Mouse (Mus musculus): ENCODE data around the gene Clnk. TPM values are rescaled to one million over a fixed set of nuclear protein-coding genes. Genes with fewer than 3 reads are reported as not detected.
"Not testable (repeated sequence)": the region's sequence is repeated elsewhere in the genome, so short reads cannot be mapped to it uniquely, and the experiment has no call there.

The Clnk gene
- polyA plus RNA-seq (2015; fragmentation: Nextera tagmentation; extraction: Ambion mirVana): 0.17 and 0.86 TPM in 2 replicates

- Histone ChIP-seq H3K4me2 (no peak within 1 kb of the TSS), H3K36me3 (no peaks in the 10 kb centered on the region), H3K27ac (replicated peaks) (no peak within 1 kb of the TSS), H3K4me3 (replicated peaks) (no peak within 1 kb of the TSS), H3K27me3 (replicated peaks) (no peaks in the 10 kb centered on the region), H3K4me1 (0 out of 2 replicates have a peak, but pooled peaks cover 5% of the 10 kb centered on the region), H3K9me3 (replicated peaks) (no peaks in the 10 kb centered on the region), H3K9ac (replicated peaks) (no peak within 1 kb of the TSS)
- no peak for ATAC-seq (ENCODE audit: low FRiP score)
- 90% methylated on average over 11 of the region's 11 CpGs for WGBS
Measured at GRCm38 (mm10) chr5:38876622-38877021, at the start of gene Clnk. TSS of gene Clnk (minus strand) at chr5:38876812.

GRCm38 (mm10) chr5:38905271-38905670, 28.7 kb upstream of the Clnk start:
- Histone ChIP-seq H3K27me3 (replicated peaks) (no peaks in the 10 kb centered on the region), H3K4me3 (replicated peaks) (no peak overlapping the region), H3K9me3 (replicated peaks) (no peaks in the 10 kb centered on the region), H3K36me3 (no peaks in the 10 kb centered on the region), H3K4me2 (no peak overlapping the region), H3K4me1 (no peaks in the 10 kb centered on the region), H3K27ac (replicated peaks) (no peak overlapping the region), H3K9ac (replicated peaks) (no peak overlapping the region)
- ATAC-seq (ENCODE audit: low FRiP score): no peak
- 48% methylated on average over 3 of the region's 3 CpGs for WGBS

GRCm38 (mm10) chr5:38904528-38905044, 28.0 kb upstream of the Clnk start:
- H3K4me3 ChIP-seq (replicated peaks): no peak overlapping the region
- no peak overlapping the region for H3K27ac ChIP-seq (replicated peaks)
- no peak overlapping the region for H3K4me2 ChIP-seq
- ATAC-seq (ENCODE audit: low FRiP score): no peak
- H3K27me3 ChIP-seq (replicated peaks): no peaks in the 10 kb centered on the region
- 95% methylated on average over 3 of the region's 3 CpGs for WGBS
- no peaks in the 10 kb centered on the region for H3K36me3 ChIP-seq
- no peaks in the 10 kb centered on the region for H3K4me1 ChIP-seq
- no peaks in the 10 kb centered on the region for H3K9me3 ChIP-seq (replicated peaks)
- no peak overlapping the region for H3K9ac ChIP-seq (replicated peaks)

- no peak overlapping the region for H3K27ac ChIP-seq (replicated peaks)
- no peaks in the 10 kb centered on the region for H3K4me1 ChIP-seq
- no peaks in the 10 kb centered on the region for H3K36me3 ChIP-seq
- H3K9ac ChIP-seq (replicated peaks): no peak overlapping the region
- no peak overlapping the region for H3K4me2 ChIP-seq
- H3K9me3 ChIP-seq (replicated peaks): no peaks in the 10 kb centered on the region
- ATAC-seq (ENCODE audit: low FRiP score): no peak
- WGBS: 84% methylated on average over 3 of the region's 3 CpGs
- no peaks in the 10 kb centered on the region for H3K27me3 ChIP-seq (replicated peaks)
- no peak overlapping the region for H3K4me3 ChIP-seq (replicated peaks)
Measured at GRCm38 (mm10) chr5:38902889-38903288, 26.3 kb upstream of the Clnk start.

- Histone ChIP-seq H3K27me3 (replicated peaks) (no peaks in the 10 kb centered on the region), H3K36me3 (no peaks in the 10 kb centered on the region), H3K9ac (replicated peaks) (no peak overlapping the region), H3K4me1 (no peaks in the 10 kb centered on the region), H3K27ac (replicated peaks) (no peak overlapping the region), H3K4me2 (no peak overlapping the region), H3K9me3 (replicated peaks) (no peaks in the 10 kb centered on the region), H3K4me3 (replicated peaks) (no peak overlapping the region)
- WGBS: 81% methylated on average over 2 of the region's 2 CpGs
- ATAC-seq (ENCODE audit: low FRiP score): no peak
Measured at GRCm38 (mm10) chr5:38899051-38899450, 22.4 kb upstream of the Clnk start.

- Histone ChIP-seq H3K4me3 (replicated peaks) (no peak overlapping the region), H3K9me3 (replicated peaks) (no peaks in the 10 kb centered on the region), H3K27me3 (replicated peaks) (no peaks in the 10 kb centered on the region), H3K36me3 (no peaks in the 10 kb centered on the region), H3K4me2 (no peak overlapping the region), H3K27ac (replicated peaks) (no peak overlapping the region), H3K4me1 (no peaks in the 10 kb centered on the region), H3K9ac (replicated peaks) (no peak overlapping the region)
- 94% methylated on average over 1 of the region's 1 CpGs for WGBS
- no peak for ATAC-seq (ENCODE audit: low FRiP score)
Measured at GRCm38 (mm10) chr5:38888646-38889045, 12.0 kb upstream of the Clnk start.

GRCm38 (mm10) chr5:38886623-38887275, 10.1 kb upstream of the Clnk start:
- H3K27me3 ChIP-seq (replicated peaks): no peaks in the 10 kb centered on the region
- no peak overlapping the region for H3K4me3 ChIP-seq (replicated peaks)
- 86% methylated on average over 2 of the region's 2 CpGs for WGBS

GRCm38 (mm10) chr5:38882635-38883034, 6.0 kb upstream of the Clnk start:
- not testable (repeated sequence) for H3K27me3 ChIP-seq (replicated peaks); H3K9ac ChIP-seq (replicated peaks); H3K36me3 ChIP-seq; H3K4me3 ChIP-seq (replicated peaks); H3K27ac ChIP-seq (replicated peaks); H3K4me2 ChIP-seq; H3K4me1 ChIP-seq; ATAC-seq (ENCODE audit: low FRiP score); H3K9me3 ChIP-seq (replicated peaks)
- 92% methylated on average over 1 of the region's 1 CpGs for WGBS

More at GRCm38 (mm10) chr5:38886623-38887275, 10.1 kb upstream of the Clnk start:
- H3K4me1 ChIP-seq: no peaks in the 10 kb centered on the region
- H3K9me3 ChIP-seq (replicated peaks): no peaks in the 10 kb centered on the region
- ATAC-seq (ENCODE audit: low FRiP score): no peak
- no peak overlapping the region for H3K9ac ChIP-seq (replicated peaks)
- H3K27ac ChIP-seq (replicated peaks): no peak overlapping the region
- no peaks in the 10 kb centered on the region for H3K36me3 ChIP-seq
- no peak overlapping the region for H3K4me2 ChIP-seq

- no peak for ATAC-seq (ENCODE audit: low FRiP score)
- Histone ChIP-seq H3K4me1 (0 out of 2 replicates have a peak, but pooled peaks cover 5% of the 10 kb centered on the region), H3K9ac (replicated peaks) (no peak overlapping the region), H3K27ac (replicated peaks) (no peak overlapping the region), H3K27me3 (replicated peaks) (no peaks in the 10 kb centered on the region), H3K9me3 (replicated peaks) (no peaks in the 10 kb centered on the region), H3K4me3 (replicated peaks) (no peak overlapping the region), H3K36me3 (no peaks in the 10 kb centered on the region), H3K4me2 (no peak overlapping the region)
- WGBS: 69% methylated on average over 4 of the region's 4 CpGs
Measured at GRCm38 (mm10) chr5:38881728-38882620, 5.4 kb upstream of the Clnk start.

- Histone ChIP-seq H3K4me2 (no peak overlapping the region), H3K27ac (replicated peaks) (no peak overlapping the region), H3K4me1 (0 out of 2 replicates have a peak, but pooled peaks cover 5% of the 10 kb centered on the region), H3K36me3 (no peaks in the 10 kb centered on the region), H3K9ac (replicated peaks) (no peak overlapping the region), H3K27me3 (replicated peaks) (no peaks in the 10 kb centered on the region), H3K9me3 (replicated peaks) (no peaks in the 10 kb centered on the region), H3K4me3 (replicated peaks) (no peak overlapping the region)
- 58% methylated on average over 1 of the region's 1 CpGs for WGBS
- ATAC-seq (ENCODE audit: low FRiP score): no peak
Measured at GRCm38 (mm10) chr5:38881416-38881727, 4.8 kb upstream of the Clnk start.

GRCm38 (mm10) chr5:38879989-38880706, 3.5 kb upstream of the Clnk start:
- Histone ChIP-seq H3K9me3 (replicated peaks) (no peaks in the 10 kb centered on the region), H3K27me3 (replicated peaks) (no peaks in the 10 kb centered on the region), H3K36me3 (no peaks in the 10 kb centered on the region), H3K9ac (replicated peaks) (no peak overlapping the region), H3K4me3 (replicated peaks) (no peak overlapping the region), H3K27ac (replicated peaks) (no peak overlapping the region), H3K4me2 (no peak overlapping the region), H3K4me1 (0 out of 2 replicates have a peak, but pooled peaks cover 5% of the 10 kb centered on the region)
- WGBS: 40% methylated on average over 11 of the region's 11 CpGs
- ATAC-seq (ENCODE audit: low FRiP score): 0 out of 2 replicates have a peak, but pooled peaks have one; percentile 33
